ENCODE assay signal across 21 mouse cellular contexts in the genomic region with DNA sequence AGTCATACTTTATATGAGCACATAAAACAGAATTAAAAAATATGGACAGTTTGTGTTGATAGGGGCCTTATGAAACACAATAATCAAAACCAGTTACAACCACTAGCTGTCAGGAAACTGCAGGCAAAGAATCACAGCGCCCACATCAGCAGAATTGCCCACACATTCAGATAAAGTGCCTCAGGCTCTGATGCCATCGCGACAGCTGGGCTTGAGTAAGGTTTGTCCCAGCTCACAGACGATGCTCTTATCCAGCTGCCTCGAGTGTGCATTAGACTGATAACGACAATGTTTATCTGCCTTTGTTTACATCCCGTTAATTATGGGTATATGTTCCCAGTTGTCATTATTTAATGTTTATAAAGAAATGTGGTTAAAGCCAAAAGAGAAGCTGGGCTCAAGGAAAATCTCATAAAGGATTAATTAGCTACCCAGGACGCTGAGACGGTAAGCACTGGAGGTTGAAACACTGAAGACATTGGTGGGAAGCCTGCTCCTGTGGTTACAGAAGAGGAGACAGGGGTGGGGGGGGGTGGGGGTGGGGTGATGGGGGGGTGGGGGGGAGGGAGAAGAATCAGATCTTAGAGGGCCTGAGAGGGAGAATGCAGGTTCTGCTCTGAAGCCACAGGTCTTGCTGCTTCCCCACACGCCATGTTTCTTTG. TPM values are rescaled to one million over a fixed set of nuclear protein-coding genes. Genes with fewer than 3 reads are reported as not detected.
DNase-seq lines count a peak whose midpoint lies in the region; ATAC-seq and TF ChIP-seq lines count a peak whose summit lies in the region.
"Had no signal": no experiment of that assay in that cellular context is flagged by ENCODE, and none has a peak within 500 bp of the region (broad histone marks: within the 10 kb centered on the region; RNA-seq: fewer than 3 reads in every experiment).

No protein-coding gene starts in this region.

- H3K36me3 ChIP-seq in forebrain, postnatal 0 days (ENCODE audit: insufficient read depth), result no peaks in the 10 kb centered on the region
- H3K36me3 ChIP-seq in forebrain, embryonic 16.5 days (ENCODE audit: control insufficient read depth, insufficient read depth), result no peaks in the 10 kb centered on the region
- H3K36me3 ChIP-seq in lung, embryonic 15.5 days, result no peaks in the 10 kb centered on the region
- no peaks in the 10 kb centered on the region for H3K36me3 ChIP-seq in hindbrain, embryonic 16.5 days (ENCODE audit: control insufficient read depth, insufficient read depth, low read length)
- H3K36me3 ChIP-seq in neural tube, embryonic 14.5 days (ENCODE audit: control insufficient read depth, insufficient read depth, low read length), result no peaks in the 10 kb centered on the region
- H3K36me3 ChIP-seq: embryonic facial prominence, embryonic 15.5 days; limb, embryonic 15.5 days had no signal

- 0 out of 2 replicates have a peak, but pooled peaks have one; percentile 16 for ATAC-seq in forebrain, postnatal 0 days
- no peak for ATAC-seq in forebrain, embryonic 16.5 days
- 0 out of 2 replicates have a peak, but pooled peaks have one; percentile 39 for ATAC-seq in lung, embryonic 15.5 days (ENCODE audit: borderline replicate concordance, extremely low read depth, low FRiP score, low TSS enrichment)
- peak; percentile 69 for ATAC-seq in hindbrain, embryonic 16.5 days
- ATAC-seq in neural tube, embryonic 14.5 days (ENCODE audit: low read depth), result peak; percentile 82

- no peak overlapping the region for H3K4me3 ChIP-seq in forebrain, postnatal 0 days (ENCODE audit: low read depth, low read length)
- no peak overlapping the region for H3K4me3 ChIP-seq in forebrain, embryonic 16.5 days (replicated peaks; ENCODE audit: low read length)
- H3K4me3 ChIP-seq in lung, embryonic 15.5 days, result no peak overlapping the region
- H3K4me3 ChIP-seq in hindbrain, embryonic 16.5 days (ENCODE audit: low read length), result no peak overlapping the region
- H3K4me3 ChIP-seq in neural tube, embryonic 14.5 days (ENCODE audit: low read depth, low read length), result no peak overlapping the region
- H3K4me3 ChIP-seq: embryonic facial prominence, embryonic 15.5 days; limb, embryonic 15.5 days; megakaryocyte, embryonic 14.5 days had no signal

- 33% methylated on average over 10 of the region's 10 CpGs for WGBS in forebrain, postnatal 0 days
- WGBS in forebrain, embryonic 16.5 days, result 28% methylated on average over 10 of the region's 10 CpGs
- 22% methylated on average over 10 of the region's 10 CpGs for WGBS in lung, embryonic 15.5 days
- 55% methylated on average over 10 of the region's 10 CpGs for WGBS in hindbrain, embryonic 16.5 days
- 45% methylated on average over 10 of the region's 10 CpGs for WGBS in neural tube, embryonic 14.5 days

- no peak overlapping the region for H3K4me2 ChIP-seq in forebrain, postnatal 0 days (ENCODE audit: low read depth)
- no peak overlapping the region for H3K4me2 ChIP-seq in forebrain, embryonic 16.5 days (ENCODE audit: low read length)
- H3K4me2 ChIP-seq in lung, embryonic 15.5 days, result no peak overlapping the region
- no peak overlapping the region for H3K4me2 ChIP-seq in hindbrain, embryonic 16.5 days (ENCODE audit: low read length)
- H3K4me2 ChIP-seq in neural tube, embryonic 14.5 days (ENCODE audit: low read depth, low read length), result no peak overlapping the region
- H3K4me2 ChIP-seq: embryonic facial prominence, embryonic 15.5 days; limb, embryonic 15.5 days had no signal

- H3K9ac ChIP-seq in forebrain, postnatal 0 days, result no peak overlapping the region
- H3K9ac ChIP-seq in forebrain, embryonic 16.5 days (replicated peaks; ENCODE audit: low read depth, low read length), result no peak overlapping the region
- no peak overlapping the region for H3K9ac ChIP-seq in lung, embryonic 15.5 days
- H3K9ac ChIP-seq in hindbrain, embryonic 16.5 days (ENCODE audit: low read depth, low read length), result no peak overlapping the region
- H3K9ac ChIP-seq in neural tube, embryonic 14.5 days (replicated peaks; ENCODE audit: low read depth, low read length), result no peak overlapping the region
- H3K9ac ChIP-seq: embryonic facial prominence, embryonic 15.5 days; limb, embryonic 15.5 days had no signal

- H3K4me1 ChIP-seq in forebrain, postnatal 0 days (ENCODE audit: insufficient read depth), result no peaks in the 10 kb centered on the region
- H3K4me1 ChIP-seq in forebrain, embryonic 16.5 days (replicated peaks; ENCODE audit: control insufficient read depth, insufficient read depth, low read length), result no peaks in the 10 kb centered on the region
- no peaks in the 10 kb centered on the region for H3K4me1 ChIP-seq in lung, embryonic 15.5 days
- no peaks in the 10 kb centered on the region for H3K4me1 ChIP-seq in hindbrain, embryonic 16.5 days (ENCODE audit: control insufficient read depth, insufficient read depth, low read depth, low read length)
- H3K4me1 ChIP-seq in neural tube, embryonic 14.5 days (ENCODE audit: control insufficient read depth, insufficient read depth, low read length), result no peaks in the 10 kb centered on the region
- H3K4me1 ChIP-seq: embryonic facial prominence, embryonic 15.5 days; limb, embryonic 15.5 days had no signal

- no peaks in the 10 kb centered on the region for H3K27me3 ChIP-seq in forebrain, postnatal 0 days (ENCODE audit: insufficient read depth, low read length)
- H3K27me3 ChIP-seq in forebrain, embryonic 16.5 days (replicated peaks; ENCODE audit: control insufficient read depth, insufficient read depth, low read length), result no peaks in the 10 kb centered on the region
- H3K27me3 ChIP-seq in lung, embryonic 15.5 days, result no peaks in the 10 kb centered on the region
- no peaks in the 10 kb centered on the region for H3K27me3 ChIP-seq in hindbrain, embryonic 16.5 days (replicated peaks; ENCODE audit: control insufficient read depth, insufficient read depth, low read length)
- H3K27me3 ChIP-seq in neural tube, embryonic 14.5 days (ENCODE audit: control insufficient read depth, insufficient read depth, low read length), result no peaks in the 10 kb centered on the region
- H3K27me3 ChIP-seq: embryonic facial prominence, embryonic 15.5 days; limb, embryonic 15.5 days; megakaryocyte, embryonic 14.5 days had no signal

- no peak overlapping the region for H3K27ac ChIP-seq in forebrain, postnatal 0 days (ENCODE audit: low read depth, low read length)
- H3K27ac ChIP-seq in forebrain, embryonic 16.5 days (ENCODE audit: low read length), result no peak overlapping the region
- H3K27ac ChIP-seq in lung, embryonic 15.5 days, result no peak overlapping the region
- H3K27ac ChIP-seq in hindbrain, embryonic 16.5 days (ENCODE audit: low read depth, low read length), result no peak overlapping the region
- 0 out of 2 replicates have a peak overlapping the region, but pooled peaks have one; percentile 16 for H3K27ac ChIP-seq in neural tube, embryonic 14.5 days (ENCODE audit: low read depth, low read length)
- H3K27ac ChIP-seq: embryonic facial prominence, embryonic 15.5 days; kidney, postnatal 0 days; limb, embryonic 15.5 days had no signal

- DNase-seq in forebrain, postnatal 0 days, result no peak
- DNase-seq in lung, postnatal 14 days, result no peak
- DNase-seq in left cerebral cortex, adult 11 months (ENCODE audit: low spot score), result no peak
- no peak for DNase-seq in kidney, postnatal 36 days
- DNase-seq: adrenal gland, adult 8-10 months; cerebellum, postnatal 36 days; lung, adult 2 months; right cerebral cortex, postnatal 14 days had no signal

- no peaks in the 10 kb centered on the region for H3K9me3 ChIP-seq in forebrain, postnatal 0 days (ENCODE audit: low read length)
- no peaks in the 10 kb centered on the region for H3K9me3 ChIP-seq in forebrain, embryonic 16.5 days (ENCODE audit: control insufficient read depth, low read length)
- H3K9me3 ChIP-seq in lung, embryonic 15.5 days, result no peaks in the 10 kb centered on the region
- H3K9me3 ChIP-seq in hindbrain, embryonic 16.5 days (ENCODE audit: control insufficient read depth, low read length), result no peaks in the 10 kb centered on the region
- no peaks in the 10 kb centered on the region for H3K9me3 ChIP-seq in neural tube, embryonic 14.5 days (ENCODE audit: control insufficient read depth, low read length)
- H3K9me3 ChIP-seq: embryonic facial prominence, embryonic 15.5 days; limb, embryonic 15.5 days; megakaryocyte, embryonic 14.5 days had no signal

- TF ChIP-seq CTCF in forebrain, postnatal 0 days (IDR thresholded peaks at IDR 0.05; ENCODE audit: low read depth), result no peak

RNA-seq across cellular contexts. Expression of a gene that starts 13.6 kb away (rescaled TPM):
- total RNA-seq in forebrain, postnatal 0 days (2014; rRNA removed), result 0.08 and 0.38 TPM in 2 replicates
- 0.21 and 0.35 TPM in 2 replicates for polyA plus RNA-seq in forebrain, postnatal 0 days (2015; fragmentation: Nextera tagmentation; extraction: Ambion mirVana)
- polyA plus RNA-seq in forebrain, embryonic 16.5 days (2015; fragmentation: Nextera tagmentation; extraction: Ambion mirVana), result 0.11 and 0.25 TPM in 2 replicates
- polyA plus RNA-seq in lung, embryonic 15.5 days (2015; fragmentation: Nextera tagmentation; extraction: Ambion mirVana), result 0.16 TPM in 1 of 2 replicates, not detected in the other
- polyA plus RNA-seq in hindbrain, embryonic 16.5 days (2015; fragmentation: Nextera tagmentation; extraction: Ambion mirVana), result 0.15 and 0.29 TPM in 2 replicates
- polyA plus RNA-seq in neural tube, embryonic 14.5 days (2014; fragmentation: Nextera tagmentation; extraction: Ambion mirVana), result 0.12 TPM in 1 of 2 replicates, not detected in the other
- total RNA-seq: adrenal gland, adult 8-10 months had no signal
- polyA plus RNA-seq: C2C12; embryonic facial prominence, embryonic 15.5 days; gonadal fat pad, adult 2 months; heart, embryonic 16.5 days; intestine, embryonic 14.5 days; kidney, postnatal 0 days; limb, embryonic 15.5 days; lung, adult 2 months; neural tube, embryonic 11.5 days had no signal
